Mouse (Mus musculus): Measurements from ENCODE around the gene Col15a1.

- TF ChIP-seq CTCF (IDR thresholded peaks at IDR 0.05; ENCODE audit: borderline replicate concordance, insufficient read depth, low read length) (no peak), POLR2A (IDR thresholded peaks at IDR 0.05; ENCODE audit: low read depth, low read length) (no peak)
Measured at GRCm38 (mm10) chr4:47336941-47337600, 129.1 kb downstream of the Col15a1 start.
